Mouse (Mus musculus): ENCODE data around the gene Syn3. TPM values are rescaled to one million over a fixed set of nuclear protein-coding genes. Genes with fewer than 3 reads are reported as not detected.

Gene Syn3
- total RNA-seq, 2 experiments from 2014 or later: 21.1 to 22.2 TPM

DNA sequence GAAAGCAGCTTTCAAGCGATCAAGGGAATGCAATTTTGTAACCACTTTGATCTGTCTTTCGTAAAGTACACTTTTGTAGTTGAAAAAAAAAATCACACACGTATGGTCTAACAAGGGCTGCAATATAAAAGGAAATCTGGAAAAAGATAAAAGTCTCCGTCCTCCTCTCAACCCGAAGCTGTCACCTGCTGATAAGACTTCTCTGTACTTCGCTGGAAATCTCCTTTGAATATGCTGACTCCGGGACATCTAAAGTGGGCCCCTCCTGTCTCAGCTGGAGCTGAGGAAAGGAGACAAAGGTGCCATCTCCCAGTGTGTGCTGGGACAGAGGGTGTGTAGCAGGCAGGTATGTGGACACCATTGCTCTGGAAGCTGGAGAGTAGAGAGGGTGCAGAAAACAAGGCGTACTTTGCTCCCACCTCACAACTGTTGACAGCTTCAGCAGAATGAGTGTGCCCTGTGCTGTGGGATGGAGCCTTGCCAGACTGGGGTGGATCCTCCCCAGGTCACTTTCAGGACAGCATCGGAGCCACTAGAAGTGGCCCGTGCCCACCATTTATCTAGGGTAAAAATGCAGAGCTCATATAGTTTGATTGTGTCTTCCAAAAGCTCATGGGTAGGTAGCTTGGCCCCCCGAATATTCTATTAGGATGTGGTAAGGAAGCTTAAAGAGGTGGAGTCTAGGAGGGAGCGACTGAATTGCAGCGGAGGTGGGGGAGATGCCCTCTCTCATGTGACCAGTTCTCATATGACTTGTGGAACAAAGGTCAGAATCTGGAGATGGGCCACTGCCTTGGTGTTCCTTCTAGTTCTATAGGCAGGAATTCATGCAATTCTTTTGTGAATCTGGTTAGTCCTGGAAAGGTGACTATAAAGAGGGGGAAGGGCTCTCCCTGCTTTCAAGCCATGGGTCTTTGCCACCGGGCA is 405.3 kb downstream of the Syn3 start:
- Histone ChIP-seq H3K4me3 (no peak overlapping the region), H3K27ac (no peak overlapping the region)
- DNase-seq (ENCODE audit: low spot score in 2 of 2): no peak
- no peak for TF ChIP-seq CTCF (conservative IDR thresholded peaks at IDR 0.05)

DNA sequence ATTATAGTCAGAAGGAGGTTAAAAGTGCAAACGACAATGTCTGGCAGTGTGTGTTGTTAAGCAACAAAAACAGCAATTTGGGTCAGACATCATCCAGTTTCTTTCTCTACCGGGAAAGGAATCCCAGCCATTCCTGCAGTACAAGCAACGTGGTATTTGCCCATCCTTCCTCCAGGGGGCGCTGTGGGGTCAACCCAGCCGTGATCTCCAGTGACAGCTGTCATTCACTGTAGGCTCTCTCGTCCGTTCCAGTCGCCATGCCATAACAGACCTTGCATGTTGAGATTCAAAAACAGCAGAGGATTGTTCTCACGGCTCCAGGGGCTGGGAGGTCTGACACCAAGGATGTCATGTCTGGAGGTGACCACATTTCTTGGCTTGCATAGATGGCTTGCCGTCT is 406.8 kb downstream of the Syn3 start:
- TF ChIP-seq CTCF (conservative IDR thresholded peaks at IDR 0.05): peak; percentile 75
- peak in 1 of 2 experiments; percentile 35 for DNase-seq (ENCODE audit: low spot score in 2 of 2)
- H3K4me3 ChIP-seq: no peak overlapping the region
- H3K27ac ChIP-seq: no peak overlapping the region

DNA sequence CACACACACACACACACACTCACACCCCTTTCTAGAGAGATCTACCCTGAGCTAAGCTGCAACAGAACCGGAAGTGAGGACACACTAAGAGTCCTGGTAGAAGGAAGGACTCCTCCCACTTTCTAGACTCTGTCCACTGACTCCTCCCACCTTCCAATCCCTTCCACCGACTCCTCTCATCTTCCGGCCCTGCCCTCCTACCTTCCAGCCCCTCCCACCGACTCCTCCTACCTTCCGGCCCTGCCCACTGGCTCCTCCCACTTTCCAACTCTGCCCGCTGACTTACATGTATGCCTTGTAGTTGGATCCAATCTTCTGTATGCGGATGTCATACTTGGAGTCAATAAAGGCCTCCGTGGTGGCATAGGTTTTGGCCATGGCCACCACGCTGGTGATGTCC is 418.8 kb downstream of the Syn3 start:
- TF ChIP-seq CTCF (conservative IDR thresholded peaks at IDR 0.05): no peak
- H3K4me3 ChIP-seq: no peak overlapping the region
- H3K27ac ChIP-seq: no peak overlapping the region
- DNase-seq (ENCODE audit: low spot score in 2 of 2): no peak

DNA sequence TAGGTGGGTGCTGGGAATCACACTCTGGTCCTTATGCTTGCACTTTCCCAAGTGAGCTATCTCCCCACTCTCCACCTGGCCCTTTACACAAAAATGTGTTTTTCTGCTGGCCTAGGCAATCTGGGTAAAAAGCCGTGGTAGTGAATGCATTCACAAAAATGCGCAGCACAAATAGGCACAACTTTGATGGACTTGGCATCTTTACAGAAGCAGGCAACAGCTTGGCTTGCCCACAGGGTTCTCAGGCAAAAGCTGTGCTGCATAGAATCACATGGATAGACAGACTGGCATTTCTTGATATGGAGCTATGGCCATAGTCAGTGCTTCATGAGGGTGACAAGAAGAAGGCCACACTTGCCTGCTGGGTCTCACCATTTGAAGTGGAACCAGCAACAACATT is 419.9 kb downstream of the Syn3 start:
- DNase-seq (ENCODE audit: low spot score in 2 of 2): no peak
- H3K27ac ChIP-seq: no peak overlapping the region
- H3K4me3 ChIP-seq: no peak overlapping the region
- no peak for TF ChIP-seq CTCF (conservative IDR thresholded peaks at IDR 0.05)

DNA sequence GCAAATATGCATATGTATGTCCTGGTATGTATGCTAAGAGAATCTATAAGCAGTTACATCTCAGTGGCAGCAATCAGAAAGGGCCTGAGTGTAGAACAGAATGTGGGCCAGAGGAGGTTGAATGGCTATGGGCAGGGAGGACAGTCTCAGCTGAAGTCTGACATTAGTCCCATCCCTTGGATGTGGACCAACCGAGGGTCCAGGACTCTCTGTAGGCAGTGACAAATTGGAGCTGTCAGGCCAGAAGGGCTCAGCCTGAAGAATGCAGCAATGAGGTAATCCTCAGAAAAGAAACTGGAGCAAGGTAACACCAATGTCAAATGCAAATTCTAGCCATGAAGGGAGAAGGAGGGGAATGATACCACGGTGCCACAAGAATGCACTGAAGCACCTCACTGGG is 421.4 kb downstream of the Syn3 start:
- no peak for TF ChIP-seq CTCF (conservative IDR thresholded peaks at IDR 0.05)
- no peak overlapping the region for H3K4me3 ChIP-seq
- H3K27ac ChIP-seq: no peak overlapping the region
- no peak for DNase-seq (ENCODE audit: low spot score in 2 of 2)

DNA sequence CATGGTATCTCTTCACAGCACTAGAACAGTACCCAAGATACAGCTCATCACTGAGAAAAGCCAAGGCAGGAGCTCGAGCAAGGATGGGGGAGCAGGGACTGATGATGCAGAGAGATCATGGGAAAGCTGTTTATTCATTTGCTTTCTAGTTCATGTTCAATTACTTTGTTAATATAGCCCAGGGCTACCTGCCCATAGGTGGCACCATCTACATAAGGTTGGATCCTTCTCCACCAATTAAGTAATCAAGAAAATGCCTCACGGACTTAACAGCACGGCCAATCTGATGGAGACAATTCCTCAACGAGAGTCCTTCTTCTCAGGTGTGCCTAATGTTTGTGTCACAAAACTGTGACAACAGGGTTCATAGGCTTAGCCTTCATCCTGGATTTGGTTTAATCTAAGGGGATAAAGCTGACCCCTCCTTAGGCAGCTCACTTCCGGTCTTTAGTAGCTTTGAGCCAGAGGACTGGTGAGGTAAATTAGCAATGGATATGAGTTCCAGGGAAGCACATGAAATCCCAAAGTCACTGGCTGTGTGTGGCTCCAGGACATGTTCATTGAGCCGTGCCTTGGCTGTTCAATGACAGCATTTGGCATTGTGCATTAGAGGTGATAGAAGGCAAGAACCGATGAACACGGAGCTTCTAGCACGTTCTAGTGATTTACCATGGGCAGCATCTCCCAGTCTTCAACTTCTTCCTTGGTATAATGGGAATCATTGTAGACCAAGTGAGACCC is 423.6 kb downstream of the Syn3 start:
- H3K4me3 ChIP-seq: no peak overlapping the region
- peak; percentile 68 for TF ChIP-seq CTCF (conservative IDR thresholded peaks at IDR 0.05)

DNA sequence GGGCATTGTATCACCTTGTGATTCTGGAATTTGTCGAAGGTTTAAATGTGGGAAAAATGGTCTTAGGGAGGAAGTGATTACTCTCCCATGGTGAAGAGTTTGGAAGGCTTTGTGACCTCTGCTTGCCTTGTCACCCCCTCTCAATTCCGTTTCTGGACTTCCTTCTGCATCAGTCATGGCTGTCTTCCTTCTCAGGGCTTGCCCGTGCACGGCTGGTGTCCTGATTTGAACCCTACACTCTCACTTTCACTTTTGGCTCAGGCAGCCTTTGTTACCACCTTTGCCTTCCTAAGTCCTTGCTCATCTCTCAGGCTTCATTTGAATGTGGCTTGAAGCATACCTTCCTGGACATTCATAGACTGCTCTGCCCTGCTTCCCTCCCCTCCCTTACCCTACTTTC is 424.6 kb downstream of the Syn3 start:
- DNase-seq (ENCODE audit: low spot score in 2 of 2): no peak

More for the DNA sequence above, 423.6 kb downstream of the Syn3 start:
- no peak for DNase-seq (ENCODE audit: low spot score in 2 of 2)
- no peak overlapping the region for H3K27ac ChIP-seq

DNA sequence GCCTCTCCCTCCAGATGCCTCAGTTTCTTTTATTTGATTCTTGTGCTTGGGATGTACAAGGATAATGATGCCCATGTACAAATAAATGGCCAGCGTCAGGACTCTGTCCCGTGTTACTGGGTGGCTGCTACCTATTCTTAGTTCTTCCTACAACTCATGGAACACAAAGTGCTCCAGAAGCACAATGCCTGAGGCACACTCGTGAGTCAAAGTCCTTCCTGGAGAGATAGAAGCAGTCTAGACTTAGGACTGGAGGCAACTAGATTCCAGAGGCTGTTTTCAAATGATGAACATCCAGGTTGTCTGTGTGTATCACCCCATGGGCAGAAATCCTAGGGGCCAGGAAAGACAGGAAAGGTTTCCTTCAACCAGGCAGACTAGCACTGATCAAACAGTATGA is 427.9 kb downstream of the Syn3 start:
- no peak for DNase-seq (ENCODE audit: low spot score in 2 of 2)
- H3K4me3 ChIP-seq: no peak overlapping the region
- H3K27ac ChIP-seq: no peak overlapping the region
- no peak for TF ChIP-seq CTCF (conservative IDR thresholded peaks at IDR 0.05)

More for the DNA sequence above, 424.6 kb downstream of the Syn3 start:
- Histone ChIP-seq H3K27ac (no peak overlapping the region), H3K4me3 (no peak overlapping the region)
- TF ChIP-seq CTCF (conservative IDR thresholded peaks at IDR 0.05): no peak

DNA sequence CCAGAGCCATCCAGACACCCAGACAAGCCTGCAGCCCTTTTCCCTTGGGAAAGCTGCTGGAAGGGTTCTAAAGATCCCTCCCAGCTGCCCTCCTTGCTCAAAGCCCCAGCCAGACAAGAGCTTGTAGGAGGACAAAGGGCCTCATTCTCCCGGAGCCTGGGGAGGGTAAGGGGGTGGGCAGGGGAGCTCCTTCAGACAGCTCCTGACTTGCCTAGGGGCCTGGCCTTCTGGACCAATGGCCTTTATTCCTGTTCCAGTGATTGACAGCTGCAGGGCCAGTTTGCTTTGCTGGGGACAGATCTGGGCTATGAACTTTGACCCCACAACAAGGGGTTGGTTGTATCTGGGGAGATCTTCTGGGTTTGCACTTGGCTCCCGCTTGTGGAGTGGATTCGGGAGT is 429.4 kb downstream of the Syn3 start:
- Histone ChIP-seq H3K4me3 (no peak overlapping the region), H3K27ac (0 out of 2 replicates have a peak overlapping the region, but pooled peaks have one; percentile 10)
- no peak for DNase-seq (ENCODE audit: low spot score in 2 of 2)
- TF ChIP-seq CTCF (conservative IDR thresholded peaks at IDR 0.05): no peak

DNA sequence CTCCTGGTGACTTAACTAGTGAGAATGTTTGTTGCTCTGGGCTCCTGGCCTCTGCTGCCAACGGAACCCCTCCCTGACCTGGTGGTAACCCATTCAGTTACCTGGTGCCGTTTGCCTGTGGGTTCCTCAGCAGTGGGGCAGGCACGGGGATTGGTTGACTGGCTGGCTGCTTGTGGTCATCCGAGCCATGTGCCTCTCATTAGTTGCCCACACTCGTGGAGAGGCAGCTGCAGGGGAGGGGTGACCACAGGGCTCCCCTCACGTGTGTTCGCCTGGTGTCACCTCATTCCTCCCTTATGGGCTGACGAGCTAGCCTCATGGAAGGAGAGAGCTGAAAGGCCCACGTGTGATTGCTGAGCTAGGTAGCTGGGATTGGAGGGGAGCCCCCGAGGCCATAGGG is 430.8 kb downstream of the Syn3 start:
- TF ChIP-seq CTCF (conservative IDR thresholded peaks at IDR 0.05): no peak
- no peak overlapping the region for H3K4me3 ChIP-seq
- no peak for DNase-seq (ENCODE audit: low spot score in 2 of 2)
- no peak overlapping the region for H3K27ac ChIP-seq

DNA sequence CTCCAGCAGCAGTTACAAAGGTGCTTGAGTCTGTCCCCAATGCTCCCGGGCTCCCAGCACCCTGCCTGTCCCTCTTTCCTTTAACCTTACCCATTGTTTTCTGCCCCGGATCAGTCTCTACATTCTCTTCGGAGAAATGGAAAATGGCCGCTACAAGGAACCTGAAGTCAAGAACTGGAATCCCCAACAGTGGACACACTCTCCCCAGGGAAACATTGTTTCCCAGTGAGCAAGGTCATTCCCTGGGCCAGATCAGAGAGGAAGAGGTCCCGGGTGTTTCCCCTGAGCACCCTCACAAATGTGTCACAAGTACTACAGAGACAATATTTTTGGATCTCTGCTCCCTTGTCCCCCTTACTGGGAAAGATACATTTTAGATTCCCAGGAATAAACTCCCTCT is 432.0 kb downstream of the Syn3 start:
- no peak for DNase-seq (ENCODE audit: low spot score in 2 of 2)
- TF ChIP-seq CTCF (conservative IDR thresholded peaks at IDR 0.05): no peak
- H3K27ac ChIP-seq: no peak overlapping the region
- no peak overlapping the region for H3K4me3 ChIP-seq

DNA sequence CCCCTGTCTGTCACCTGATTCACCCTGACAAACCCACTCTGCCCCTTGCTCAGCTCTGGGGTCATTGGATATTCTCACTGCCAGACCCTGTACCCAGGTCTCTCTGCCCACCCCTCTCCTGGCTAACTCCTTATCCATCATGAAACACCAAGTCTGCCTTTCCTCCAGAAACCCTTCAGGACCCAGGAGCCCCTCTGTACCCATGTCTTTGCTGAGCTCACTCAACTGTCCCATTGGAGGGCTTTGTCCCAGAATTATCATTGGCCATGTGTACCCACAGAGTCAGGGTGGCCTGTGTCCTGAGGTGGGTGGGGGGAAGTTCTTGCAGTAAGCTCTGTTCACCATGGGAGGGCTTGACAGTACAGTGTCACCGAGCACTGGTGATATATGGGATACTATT is 433.0 kb downstream of the Syn3 start:
- no peak overlapping the region for H3K27ac ChIP-seq
- TF ChIP-seq CTCF (conservative IDR thresholded peaks at IDR 0.05): no peak
- DNase-seq (ENCODE audit: low spot score in 2 of 2): no peak
- no peak overlapping the region for H3K4me3 ChIP-seq

DNA sequence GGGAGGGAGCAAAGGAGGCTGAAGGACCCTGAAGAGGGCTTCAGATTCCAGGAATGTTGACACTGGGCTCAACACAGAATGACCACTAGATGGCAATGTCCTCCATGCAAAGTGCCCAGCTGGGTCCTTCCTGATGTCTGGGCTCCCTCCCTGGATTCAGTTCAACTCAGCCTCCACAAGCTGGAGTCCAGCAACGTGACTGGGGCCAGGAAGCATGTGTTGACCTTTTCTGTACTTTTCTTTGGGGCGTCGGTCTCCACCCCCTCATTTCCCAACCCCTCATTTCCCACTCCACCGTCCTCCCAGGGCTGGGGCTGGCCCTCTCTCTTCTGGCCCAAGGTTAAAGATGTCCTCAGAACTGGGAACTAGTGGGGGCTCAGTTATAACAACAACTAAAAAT is 433.8 kb downstream of the Syn3 start:
- Histone ChIP-seq H3K27ac (no peak overlapping the region), H3K4me3 (no peak overlapping the region)
- TF ChIP-seq CTCF (conservative IDR thresholded peaks at IDR 0.05): peak; percentile 94
- DNase-seq (ENCODE audit: low spot score in 2 of 2): peak; percentile 60 to 62
